Mouse (Mus musculus) heart, adult 11 months (tissue): Measurements from ENCODE around the gene Gm10378.
"Not testable (repeated sequence)": the region's sequence is repeated elsewhere in the genome, so short reads cannot be mapped to it uniquely, and the experiment has no call there.

Experiments used
- DNase-seq: peaks from one replicate; pipeline ENCODE4 v3.0.0; 2022

Gene Gm10378

GRCm38 (mm10) chr14:42655638-42656037 is at the start of gene Gm10378:
Gene Gm10378, plus strand, starts transcription at chr14:42655938.
- DNase-seq = not testable (repeated sequence)

DNA sequence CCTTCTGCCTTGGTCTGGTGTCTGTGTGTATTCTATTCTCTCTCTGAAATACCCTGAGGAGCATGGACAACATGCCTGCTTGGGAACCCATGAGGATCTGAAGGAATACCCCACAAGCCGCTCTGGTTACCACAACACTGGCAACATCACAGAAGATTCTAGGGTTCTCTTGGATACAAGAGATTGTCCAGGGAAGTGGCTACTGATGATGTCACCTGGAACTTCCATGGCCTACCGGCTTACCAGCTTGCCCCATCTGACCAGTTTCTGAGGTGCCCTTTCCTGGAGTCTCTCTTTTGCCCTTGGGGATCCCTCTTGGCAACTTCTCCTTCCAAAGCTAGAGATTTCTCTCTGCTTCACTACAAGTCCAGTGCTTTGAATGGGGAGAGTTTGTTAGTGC is 13.9 kb upstream of the Gm10378 start, which contains the start of gene Gm3633:
Gene Gm3633, minus strand, starts transcription at position 101 of the 400 bp plus-strand sequence.
- not testable (repeated sequence) for DNase-seq
